Mouse (Mus musculus) lung, postnatal 0 days (tissue): Measurements from ENCODE around the gene 9230112D13Rik.

Experiments used
- CTCF ChIP-seq: IDR thresholded peaks from 2 replicates; pipeline ENCODE4 v1.5.1; 2016; ENCODE audit warnings: antibody characterized with exemption, mild to moderate bottlenecking
- EP300 ChIP-seq: IDR thresholded peaks from 2 replicates; pipeline ENCODE4 v1.6.1; 2016; ENCODE audit warnings: antibody characterized with exemption, mild to moderate bottlenecking, control low read depth

DNA sequence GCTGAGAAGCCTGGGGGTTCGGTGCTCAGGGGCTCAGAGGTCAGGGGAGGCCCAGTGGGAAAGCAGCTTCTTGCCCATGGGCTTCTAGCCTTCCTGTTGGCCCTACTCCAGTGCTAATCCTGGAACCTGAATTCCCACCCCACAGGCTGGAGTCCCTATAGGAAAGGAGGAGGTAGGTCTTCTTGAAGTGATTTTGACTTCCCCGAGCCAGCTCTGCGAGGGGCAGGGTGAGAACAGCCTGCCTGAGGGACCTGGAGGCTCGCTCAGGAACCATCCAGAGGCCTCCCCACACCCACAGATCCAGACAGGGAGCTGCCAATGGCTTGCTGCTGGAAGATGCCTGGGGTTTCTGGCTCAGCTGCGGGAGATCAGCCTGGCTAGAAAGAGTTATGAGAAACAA is 45.1 kb upstream of the 9230112D13Rik start:
- TF ChIP-seq CTCF (no peak), EP300 (no peak)
